Mouse (Mus musculus) intestine, postnatal 0 days (tissue): ENCODE measurements around the gene Mrvi1. TPM values are rescaled to one million over a fixed set of nuclear protein-coding genes. Genes with fewer than 3 reads are reported as not detected.

Source experiments
- ATAC-seq: fragments of 200-750 bp; cut with Nextera tagmentation; 2 replicates; pipeline ENCODE4 v1.8.0; 2017; ENCODE audit warnings: mild to moderate bottlenecking, moderate TSS enrichment, moderate library complexity
- H3K27ac ChIP-seq: fragments of 300-500 bp; sonication (generic); 2 replicates; pipeline ENCODE4 v1.5.1; 2014; ENCODE audit warnings: mild to moderate bottlenecking, low read depth, low read length, moderate library complexity
- H3K27me3 ChIP-seq: fragments of 300-500 bp; sonication (generic); replicated peaks from 2 replicates; pipeline ENCODE4 v1.6.1; 2014; ENCODE audit warnings: low read length, mixed read lengths; ENCODE audit not compliant: control insufficient read depth, insufficient read depth
- H3K36me3 ChIP-seq: fragments of 300-500 bp; sonication (generic); 2 replicates; pipeline ENCODE4 v1.6.1; 2014; ENCODE audit warnings: mild to moderate bottlenecking, moderate library complexity; ENCODE audit not compliant: control insufficient read depth, insufficient read depth
- H3K4me1 ChIP-seq: fragments of 300-500 bp; sonication (generic); replicated peaks from 2 replicates; pipeline ENCODE4 v1.6.1; 2014; ENCODE audit warnings: antibody characterized with exemption, low read length, mixed read lengths; ENCODE audit not compliant: control insufficient read depth, insufficient read depth
- H3K4me2 ChIP-seq: fragments of 300-500 bp; sonication (generic); replicated peaks from 2 replicates; pipeline ENCODE4 v1.6.1; 2014; ENCODE audit warnings: low read depth, mild to moderate bottlenecking, moderate library complexity
- H3K4me3 ChIP-seq: fragments of 300-500 bp; sonication (generic); 2 replicates; pipeline ENCODE4 v1.5.1; 2014; ENCODE audit warnings: low read depth, low read length
- H3K9ac ChIP-seq: fragments of 300-500 bp; sonication (generic); 2 replicates; pipeline ENCODE4 v1.6.1; 2014; ENCODE audit warnings: mild to moderate bottlenecking, low read depth, low read length
- H3K9me3 ChIP-seq: fragments of 300-500 bp; sonication (generic); 2 replicates; pipeline ENCODE4 v1.6.1; 2016; ENCODE audit warnings: mixed run types; ENCODE audit not compliant: control insufficient read depth
- CTCF ChIP-seq: sonication (generic); IDR thresholded peaks from 2 replicates; pipeline ENCODE4 v1.5.1; 2016; ENCODE audit warnings: low read depth, mild to moderate bottlenecking, control low read depth, antibody characterized with exemption, moderate library complexity
- WGBS: fragments of 180-500 bp; shearing (Covaris S2); extraction: QIAGEN DNeasy Blood & Tissue Kit; methylation state at CpG from one replicate; pipeline ENCODE4 v1.1.7; 2014; 5-methylcytosine and 5-hydroxymethylcytosine counted together
- polyA plus RNA-seq: library from polyadenylated mRNA; unstranded; fragments of >200 nt; fragmentation: Nextera tagmentation; extraction: Ambion mirVana; gene quantifications from 2 replicates; pipeline ENCODE4 v1.2.1, GENCODE M21; 2015

Mrvi1 gene
- polyA plus RNA-seq, 1 experiment from 2014 or later: 6.7 TPM

- no peak for ATAC-seq
- Histone ChIP-seq H3K27me3 (no peaks in the 10 kb centered on the region), H3K9me3 (no peaks in the 10 kb centered on the region), H3K4me2 (no peak overlapping the region), H3K4me1 (peaks cover 2% of the 10 kb centered on the region; the same call in 1 of the 2 replicates), H3K9ac (no peak overlapping the region), H3K36me3 (no peaks in the 10 kb centered on the region), H3K27ac (no peak overlapping the region), H3K4me3 (no peak overlapping the region)
- no peak for TF ChIP-seq CTCF
- 60% methylated on average over 3 of the region's 3 CpGs for WGBS
These were observed 34.7 kb upstream of the Mrvi1 start for GRCm38 (mm10) chr7:111016921-111017320.

DNA sequence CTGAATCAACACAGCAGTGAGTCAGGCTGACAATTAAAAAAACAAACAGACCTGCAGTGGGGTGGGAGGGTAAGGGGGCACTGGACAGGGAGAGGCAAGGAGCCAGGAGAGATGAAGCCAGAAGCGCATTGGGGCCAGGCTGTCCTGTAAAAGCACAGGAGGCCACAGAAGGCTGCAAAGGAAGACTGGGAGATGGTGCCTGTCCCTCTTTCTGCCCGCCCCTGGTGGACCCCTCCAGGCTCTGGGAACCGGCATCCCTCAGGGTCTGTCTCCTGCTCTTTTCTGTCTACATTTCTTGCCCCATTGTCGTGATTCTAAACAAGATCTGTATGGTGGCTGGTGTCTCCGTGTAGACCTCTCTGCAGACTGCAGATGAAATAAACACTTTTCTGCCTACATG lies 33.5 kb upstream of the Mrvi1 start:
- H3K9me3 ChIP-seq: no peaks in the 10 kb centered on the region
- peaks cover 2% of the 10 kb centered on the region; the same call in 1 of the 2 replicates for H3K4me1 ChIP-seq
- no peak overlapping the region for H3K27ac ChIP-seq
- no peak overlapping the region for H3K4me2 ChIP-seq
- ATAC-seq: no peak
- no peaks in the 10 kb centered on the region for H3K27me3 ChIP-seq
- H3K4me3 ChIP-seq: no peak overlapping the region
- no peaks in the 10 kb centered on the region for H3K36me3 ChIP-seq
- no peak overlapping the region for H3K9ac ChIP-seq
- TF ChIP-seq CTCF: no peak
- 71% methylated on average over 5 of the region's 5 CpGs for WGBS

GRCm38 (mm10) chr7:111014893-111015292 lies 32.6 kb upstream of the Mrvi1 start:
- Histone ChIP-seq H3K36me3 (no peaks in the 10 kb centered on the region), H3K27ac (no peak overlapping the region), H3K4me2 (no peak overlapping the region), H3K4me3 (no peak overlapping the region), H3K27me3 (no peaks in the 10 kb centered on the region), H3K9ac (no peak overlapping the region), H3K4me1 (peaks cover 2% of the 10 kb centered on the region; the same call in 1 of the 2 replicates), H3K9me3 (no peaks in the 10 kb centered on the region)
- ATAC-seq: peak; percentile 71
- WGBS: 26% methylated on average over 5 of the region's 5 CpGs
- peak; percentile 99 for TF ChIP-seq CTCF

DNA sequence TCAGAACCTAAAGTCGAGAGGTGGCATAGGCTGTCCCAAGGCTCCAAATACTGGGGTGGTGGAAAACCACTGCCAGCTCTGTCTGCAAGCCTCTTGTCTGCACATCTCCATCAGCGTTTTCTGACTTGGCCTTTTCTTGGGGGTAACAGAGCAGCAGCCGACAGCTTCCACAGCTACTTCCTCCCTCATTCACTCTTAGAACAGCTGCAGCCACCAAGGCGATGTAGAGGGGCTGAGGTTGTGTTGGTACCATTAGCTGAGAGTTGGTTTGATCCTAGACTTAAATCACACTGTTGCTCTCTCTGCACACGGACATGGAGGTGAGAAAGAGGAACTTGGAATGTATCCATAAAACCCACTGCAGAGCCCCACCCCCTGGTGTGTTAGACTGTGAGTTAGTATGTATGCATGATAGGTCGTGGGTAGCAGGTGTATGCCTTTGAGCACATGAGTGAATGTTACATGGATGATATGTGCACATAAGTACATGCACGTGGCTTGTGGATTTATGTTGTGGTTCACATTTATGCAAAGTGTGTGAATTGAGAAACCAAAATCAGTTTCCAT lies 31.9 kb upstream of the Mrvi1 start:
- Histone ChIP-seq H3K9ac (no peak overlapping the region), H3K36me3 (no peaks in the 10 kb centered on the region), H3K9me3 (no peaks in the 10 kb centered on the region), H3K27ac (no peak overlapping the region), H3K4me2 (no peak overlapping the region), H3K27me3 (no peaks in the 10 kb centered on the region), H3K4me1 (peaks cover 2% of the 10 kb centered on the region; the same call in 1 of the 2 replicates), H3K4me3 (no peak overlapping the region)
- 74% methylated on average over 7 of the region's 7 CpGs for WGBS
- no peak for TF ChIP-seq CTCF
- ATAC-seq: no peak

GRCm38 (mm10) chr7:111004136-111004840 lies 22.0 kb upstream of the Mrvi1 start:
- H3K9ac ChIP-seq: no peak overlapping the region
- no peak overlapping the region for H3K4me2 ChIP-seq
- no peak overlapping the region for H3K4me3 ChIP-seq
- H3K36me3 ChIP-seq: no peaks in the 10 kb centered on the region
- no peaks in the 10 kb centered on the region for H3K27me3 ChIP-seq
- H3K27ac ChIP-seq: no peak overlapping the region
- no peak for ATAC-seq
- no peak for TF ChIP-seq CTCF
- no peaks in the 10 kb centered on the region; the same call in 1 of the 2 replicates for H3K4me1 ChIP-seq
- H3K9me3 ChIP-seq: no peaks in the 10 kb centered on the region
- WGBS: 92% methylated on average over 3 of the region's 3 CpGs

- no peak for TF ChIP-seq CTCF
- H3K27me3 ChIP-seq: no peaks in the 10 kb centered on the region
- ATAC-seq: peak; percentile 80
- peak overlapping the region; percentile 62 for H3K27ac ChIP-seq
- WGBS: 58% methylated on average over 15 of the region's 15 CpGs
- no peak overlapping the region for H3K4me2 ChIP-seq
- H3K9me3 ChIP-seq: no peaks in the 10 kb centered on the region
- no peak overlapping the region for H3K4me3 ChIP-seq
- H3K4me1 ChIP-seq: peaks cover 4% of the 10 kb centered on the region; the same call in 1 of the 2 replicates
- H3K36me3 ChIP-seq: no peaks in the 10 kb centered on the region
- H3K9ac ChIP-seq: no peak overlapping the region
These were observed 16.9 kb upstream of the Mrvi1 start for GRCm38 (mm10) chr7:110998887-110999827.
